Mouse (Mus musculus): ENCODE results near the gene Slc35g3.

Gene Slc35g3

GRCm38 (mm10) chr11:69761868-69762267, at the start of gene Slc35g3:
Slc35g3 (minus strand) TSS chr11:69761968.
- no peak for DNase-seq

DNA sequence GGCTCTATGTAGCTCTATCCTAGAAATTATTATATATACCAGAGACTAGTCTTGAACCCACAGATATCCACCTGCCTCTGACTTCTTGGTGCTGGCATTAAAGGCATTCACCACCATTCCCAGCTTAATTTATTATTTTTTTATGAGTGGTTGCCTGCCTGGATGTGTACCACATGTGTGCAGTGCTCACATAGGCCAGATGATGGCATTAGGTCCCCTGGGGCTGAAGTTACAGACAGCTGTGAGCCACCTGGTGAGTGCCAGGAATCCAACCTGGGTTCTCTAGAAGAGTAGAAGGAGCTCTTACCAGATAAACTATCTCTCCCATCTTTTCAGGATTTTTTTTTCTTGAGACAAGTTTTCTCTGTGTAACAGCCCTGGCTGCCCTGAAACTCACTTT, 48.5 kb upstream of the Slc35g3 start:
- no peak for DNase-seq

- no peak for DNase-seq
Observed at GRCm38 (mm10) chr11:69807641-69808040, 45.9 kb upstream of the Slc35g3 start.

DNA sequence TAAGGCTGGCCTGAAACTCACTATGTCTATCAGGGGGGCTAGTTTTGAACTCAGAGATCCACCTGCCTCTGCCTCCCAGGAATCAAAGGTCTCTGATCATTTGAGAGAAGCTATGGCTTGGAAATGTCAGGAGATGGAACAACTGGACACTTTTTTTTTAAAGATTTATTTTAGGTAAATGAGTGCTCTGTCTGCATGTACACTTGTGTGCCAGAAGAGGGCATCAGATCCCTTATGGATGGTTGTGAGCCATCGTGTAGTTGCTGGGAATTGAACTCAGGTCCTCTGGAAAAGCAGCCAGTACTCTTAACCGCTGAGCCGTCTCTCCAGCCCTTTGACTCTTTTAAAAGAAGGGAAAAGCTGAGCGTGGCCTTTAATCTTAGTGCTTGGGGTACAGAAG, 44.6 kb upstream of the Slc35g3 start:
- no peak for DNase-seq

GRCm38 (mm10) chr11:69804972-69805909, 43.5 kb upstream of the Slc35g3 start, which contains the start of gene Tmem102:
Tmem102 (minus strand) TSS chr11:69805624.
- DNase-seq, result peak; percentile 91

GRCm38 (mm10) chr11:69804652-69804940, 42.8 kb upstream of the Slc35g3 start:
- DNase-seq, result peak; percentile 96

DNA sequence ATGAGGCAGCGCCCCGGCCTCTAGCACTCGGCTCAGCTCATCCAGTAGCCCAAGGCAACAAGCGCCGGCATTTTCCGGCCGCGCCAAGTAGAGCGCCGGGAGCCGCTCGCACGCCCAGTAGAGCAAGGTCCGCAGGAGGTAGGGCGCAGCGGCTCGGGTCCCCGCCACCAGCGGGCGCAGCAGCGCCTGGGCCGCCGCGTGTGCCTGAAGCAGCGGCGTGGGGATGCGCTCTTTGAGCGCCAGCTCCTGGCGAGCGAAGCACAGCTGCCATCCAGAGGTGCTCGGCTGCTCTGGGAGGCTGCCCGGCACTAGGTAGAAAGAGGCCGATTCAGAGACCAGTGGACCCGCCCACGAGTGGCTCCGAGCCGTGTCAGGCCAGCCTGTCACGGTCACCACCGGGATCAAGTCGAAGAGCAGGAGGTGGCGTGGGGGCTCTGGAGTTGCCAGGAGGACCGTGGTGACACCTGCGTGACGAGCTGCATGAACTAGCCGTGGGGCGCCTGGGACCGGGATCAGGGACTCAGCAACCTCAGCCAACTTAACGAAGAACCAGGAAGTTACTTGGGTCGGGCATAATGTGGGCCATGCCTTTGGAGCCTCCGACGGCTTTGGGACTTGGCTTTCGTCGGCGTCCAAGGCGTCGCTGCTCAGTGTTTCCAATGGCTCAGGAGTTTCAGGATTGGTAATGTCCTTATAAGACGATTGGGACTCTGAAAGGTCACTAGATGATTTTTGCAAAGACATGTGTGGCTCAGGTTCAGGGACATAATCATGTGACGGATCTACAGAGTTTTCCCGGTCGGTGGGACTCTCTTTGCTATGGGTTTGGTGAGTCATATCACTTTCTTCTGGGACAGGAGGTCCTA, 42.3 kb upstream of the Slc35g3 start:
- DNase-seq, result peak; percentile 98

GRCm38 (mm10) chr11:69803328-69803727, 41.6 kb upstream of the Slc35g3 start:
- DNase-seq, result no peak

- DNase-seq, result peak; percentile 99
Observed at GRCm38 (mm10) chr11:69802648-69803105, 40.9 kb upstream of the Slc35g3 start.

GRCm38 (mm10) chr11:69801379-69801977, 39.7 kb upstream of the Slc35g3 start, which contains the start of gene Fgf11:
Fgf11 (minus strand) TSS chr11:69801857.
- peak; percentile 95 for DNase-seq

- peak; percentile 97 for DNase-seq
Observed at GRCm38 (mm10) chr11:69800392-69801197, 38.8 kb upstream of the Slc35g3 start.

DNA sequence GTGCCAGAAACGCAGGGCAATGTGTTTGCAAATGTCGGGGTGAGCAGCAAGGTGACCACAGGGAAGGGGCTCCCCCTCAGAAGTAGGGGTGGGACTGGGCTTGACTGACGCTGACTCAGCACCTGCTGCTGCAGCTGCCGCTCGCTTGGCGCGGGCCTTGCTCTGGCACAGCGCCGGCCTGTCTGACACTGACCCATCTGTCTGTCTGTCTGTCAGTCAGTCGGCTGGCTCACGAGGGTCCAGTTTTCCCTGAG, 38.3 kb upstream of the Slc35g3 start:
- DNase-seq, result no peak

DNA sequence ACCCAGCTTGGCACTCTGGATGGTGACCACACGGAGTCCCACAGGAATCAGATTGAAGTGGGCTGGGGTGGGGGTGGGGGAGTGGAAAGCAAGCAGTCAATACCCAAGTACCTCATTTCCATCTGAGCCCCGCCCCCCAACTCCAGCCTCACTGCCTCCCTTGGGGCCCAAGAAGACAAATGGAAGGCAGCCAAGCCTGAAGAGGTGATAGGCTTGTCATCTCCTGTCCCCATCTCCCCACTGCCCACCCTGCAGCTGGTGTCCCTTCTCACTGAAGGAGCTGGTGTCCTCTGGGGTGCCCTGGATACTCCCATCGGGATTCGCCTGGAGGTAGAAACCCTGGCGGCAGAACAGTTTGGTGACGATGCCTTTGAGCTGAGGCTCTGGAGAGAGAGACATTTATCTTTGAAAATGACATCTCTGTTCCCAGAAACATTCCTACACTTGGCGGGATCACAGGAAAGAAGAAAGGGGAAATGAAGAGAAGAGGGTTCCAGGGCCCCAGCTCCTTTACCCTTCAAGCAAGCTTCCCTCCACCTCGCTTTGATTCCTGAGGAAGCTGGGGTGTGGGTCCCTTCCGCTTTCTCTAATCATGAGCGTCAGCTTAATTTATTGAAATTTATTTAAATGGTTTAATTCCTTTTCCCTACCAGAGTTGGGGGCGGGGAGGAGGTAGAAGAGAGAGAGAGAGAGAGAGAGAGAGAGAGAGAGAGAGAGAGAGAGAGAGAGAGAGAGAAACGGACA, 37.8 kb upstream of the Slc35g3 start:
- DNase-seq, result peak; percentile 94

- peak; percentile 90 for DNase-seq
Observed at GRCm38 (mm10) chr11:69797924-69798323, 36.2 kb upstream of the Slc35g3 start.

DNA sequence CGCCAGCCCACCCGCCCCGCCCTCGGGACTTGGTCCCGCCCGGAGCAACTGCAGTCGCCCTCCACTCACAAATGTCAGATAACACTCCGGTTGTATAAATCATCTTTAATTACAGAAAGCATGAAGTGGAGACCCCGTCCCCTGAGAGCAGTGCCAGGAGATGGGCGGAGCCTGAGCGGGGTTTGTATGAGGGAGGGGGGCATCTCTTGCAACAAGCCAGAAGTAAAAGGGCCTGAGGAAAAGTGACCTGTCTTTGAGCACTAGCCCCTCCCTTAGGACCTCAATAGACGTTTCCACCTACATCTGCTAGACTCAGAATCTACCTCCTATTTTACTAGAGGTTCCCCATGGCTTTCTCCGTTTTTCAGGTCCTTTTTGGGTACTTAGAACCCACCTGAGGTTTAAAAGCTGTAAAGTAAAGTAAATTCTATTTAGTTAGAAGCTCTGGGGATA, 34.2 kb upstream of the Slc35g3 start:
- no peak for DNase-seq

DNA sequence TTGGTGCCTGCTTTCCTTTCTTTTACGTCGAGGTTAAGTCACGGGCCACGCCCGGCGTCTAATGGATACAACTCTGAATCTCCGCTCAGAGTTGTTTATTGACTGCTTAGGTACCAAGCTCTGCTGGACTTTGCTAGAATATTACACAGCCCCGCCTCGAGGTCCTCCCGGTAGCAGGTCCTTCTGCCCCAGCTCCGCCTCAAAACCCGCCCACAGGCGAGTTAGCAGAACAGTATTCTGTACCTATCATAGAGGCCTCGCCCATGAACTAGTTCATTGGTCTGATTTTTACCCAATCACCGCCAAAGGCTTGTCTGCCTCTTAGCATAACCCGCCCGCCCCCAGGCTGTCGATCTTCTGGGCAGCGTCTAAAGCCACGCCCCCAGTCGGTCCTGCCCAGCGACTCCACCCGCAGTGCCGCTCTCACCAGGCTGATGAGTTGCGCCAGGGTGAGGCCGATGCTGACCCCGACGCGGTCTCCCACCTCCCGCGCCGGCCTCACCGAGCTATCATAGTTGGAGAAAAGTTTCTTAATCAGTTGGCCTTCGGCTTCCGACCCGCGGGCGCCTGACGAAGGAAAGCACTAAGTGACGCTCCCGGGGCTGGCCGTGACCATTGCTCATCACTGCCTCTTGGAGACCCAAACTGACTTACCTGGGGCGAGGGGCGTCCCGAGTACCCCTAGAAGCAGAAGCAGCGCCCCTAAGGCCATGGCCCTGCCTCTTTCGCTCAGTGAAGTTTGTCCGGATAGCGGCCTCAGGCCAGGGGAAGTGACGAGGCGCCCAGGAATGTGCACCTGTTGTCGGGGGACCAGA, 33.6 kb upstream of the Slc35g3 start, which contains the start of gene Chrnb1:
Gene Chrnb1 (minus strand): TSS at position 776 of the 815 bp plus-strand sequence.
- peak; percentile 100 for DNase-seq

DNA sequence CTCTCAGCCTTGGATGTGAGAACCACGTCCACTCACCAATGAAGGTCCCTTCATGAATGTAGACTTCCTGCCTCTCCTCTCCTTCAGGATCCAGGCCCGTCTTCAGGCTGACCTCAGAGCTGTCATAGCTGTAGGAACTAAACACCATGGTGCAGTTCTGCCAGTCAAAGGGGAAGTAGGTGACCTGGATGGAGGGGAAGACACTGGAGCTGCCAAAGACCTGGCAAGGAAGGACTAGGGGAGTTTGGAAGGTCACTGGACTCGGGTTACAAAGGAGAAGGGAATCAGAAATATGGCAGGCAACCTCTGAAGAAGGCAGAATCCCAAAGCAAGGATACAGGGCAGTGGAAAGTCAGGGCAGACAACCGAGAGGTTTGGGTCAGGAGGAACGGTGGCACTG, 31.7 kb upstream of the Slc35g3 start:
- DNase-seq, result no peak

- no peak for DNase-seq
Observed at GRCm38 (mm10) chr11:69791420-69791819, 29.7 kb upstream of the Slc35g3 start.

DNA sequence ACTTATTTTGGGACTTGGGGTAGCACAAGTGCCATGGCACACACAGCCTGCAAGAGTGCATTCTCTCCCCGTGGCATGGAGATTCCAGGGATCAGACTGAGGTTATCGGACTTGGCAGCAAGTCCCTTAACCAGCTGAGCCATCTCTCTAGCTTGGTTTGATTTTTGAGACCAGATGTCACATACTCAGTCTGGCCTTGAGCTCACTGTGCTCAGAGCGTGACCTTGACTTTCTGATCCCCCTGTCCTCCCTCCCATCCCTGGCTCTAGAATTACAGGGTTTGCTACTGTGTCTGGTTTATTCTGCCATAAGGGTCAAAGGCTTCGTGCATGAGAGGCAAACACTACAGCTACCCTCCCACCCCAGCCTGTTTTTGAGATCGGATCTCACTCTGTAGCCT, 27.7 kb upstream of the Slc35g3 start:
- no peak for DNase-seq

DNA sequence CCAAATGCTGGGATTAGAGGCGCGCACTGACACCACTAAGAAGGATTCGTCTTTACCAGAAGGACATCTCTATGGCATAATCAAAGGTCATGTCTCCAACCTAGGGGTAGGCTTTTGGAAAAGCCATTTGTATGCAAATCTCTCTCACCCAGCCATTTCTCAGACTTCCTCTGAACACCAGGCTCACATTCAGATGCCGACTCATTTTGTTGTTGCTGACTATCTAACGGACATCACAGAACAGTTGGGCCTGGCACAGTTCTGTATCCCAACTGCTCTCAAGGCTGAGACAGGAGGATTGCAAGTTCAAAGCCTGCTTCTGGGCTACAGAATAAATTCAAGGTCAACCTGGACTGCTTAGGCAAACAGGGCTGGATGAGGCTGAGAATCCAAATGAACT, 25.5 kb upstream of the Slc35g3 start:
- DNase-seq, result no peak

DNA sequence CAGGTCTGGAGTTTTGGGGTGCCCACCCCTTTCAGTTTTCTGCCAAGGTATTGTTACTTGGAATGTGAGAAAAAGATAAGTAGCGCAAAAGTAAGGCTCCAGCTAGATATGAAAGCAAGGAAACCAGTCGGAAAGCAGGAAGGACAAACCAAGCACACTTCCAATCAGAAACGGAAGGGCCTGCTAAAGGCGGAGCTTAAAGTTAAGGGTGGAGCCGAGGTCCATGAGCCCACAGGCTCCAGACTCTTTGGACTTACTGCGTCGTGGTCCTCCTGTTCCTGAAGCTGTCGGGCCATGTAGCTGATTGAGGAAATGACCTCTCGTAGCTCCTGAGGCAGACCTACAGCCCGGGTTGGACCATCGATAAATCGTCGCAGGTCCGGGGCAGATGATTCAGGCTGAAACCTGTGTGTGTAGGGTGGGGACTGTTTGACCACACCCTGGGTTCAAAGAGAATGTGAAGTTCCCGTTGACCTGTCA, 23.1 kb upstream of the Slc35g3 start:
- DNase-seq, result peak; percentile 98
